Mouse (Mus musculus) inflammation-experienced regulatory T-cells (primary cell): ENCODE results near the gene Ube2d2b. TPM values are rescaled to one million over a fixed set of nuclear protein-coding genes. Genes with fewer than 3 reads are reported as not detected.

Experiments
- polyA plus RNA-seq, 2 experiments: library from polyadenylated mRNA; unstranded; fragments of 100-300 nt; shearing (Covaris generic); gene quantifications; one replicate each; pipeline ENCODE4 v1.2.1; 2017

Ube2d2b gene
- polyA plus RNA-seq: under 1 TPM; 0.30 to 0.39 TPM

DNA sequence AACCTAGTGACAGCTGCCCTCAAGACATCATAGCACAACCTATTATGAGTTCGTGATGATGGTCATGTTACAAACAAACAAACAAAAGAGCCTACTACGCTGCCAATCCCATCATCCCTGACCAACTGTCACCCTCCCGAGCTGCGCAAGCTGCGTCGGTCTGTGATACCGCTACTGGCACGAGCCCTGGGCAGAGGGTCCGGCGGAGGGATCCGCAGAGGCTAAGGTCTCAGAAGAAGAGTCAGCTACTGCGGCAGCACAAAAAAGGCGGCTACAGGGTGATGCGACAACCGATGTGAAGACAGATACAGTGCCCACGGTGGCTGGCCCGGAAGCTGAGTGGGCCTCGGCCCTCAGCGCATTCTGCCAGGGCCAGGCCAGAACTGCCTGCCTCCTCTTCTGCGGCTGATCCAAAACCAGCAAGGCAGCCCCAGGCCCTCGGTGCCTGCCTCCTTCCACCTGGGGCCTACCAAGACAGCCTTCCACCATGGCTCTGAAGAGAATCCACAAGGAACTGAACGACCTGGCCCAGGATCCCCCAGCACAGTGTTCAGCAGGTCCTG is at the start of gene Ube2d2b:
TSS of gene Ube2d2b (plus strand) at position 102 of the 563 bp plus-strand sequence.

DNA sequence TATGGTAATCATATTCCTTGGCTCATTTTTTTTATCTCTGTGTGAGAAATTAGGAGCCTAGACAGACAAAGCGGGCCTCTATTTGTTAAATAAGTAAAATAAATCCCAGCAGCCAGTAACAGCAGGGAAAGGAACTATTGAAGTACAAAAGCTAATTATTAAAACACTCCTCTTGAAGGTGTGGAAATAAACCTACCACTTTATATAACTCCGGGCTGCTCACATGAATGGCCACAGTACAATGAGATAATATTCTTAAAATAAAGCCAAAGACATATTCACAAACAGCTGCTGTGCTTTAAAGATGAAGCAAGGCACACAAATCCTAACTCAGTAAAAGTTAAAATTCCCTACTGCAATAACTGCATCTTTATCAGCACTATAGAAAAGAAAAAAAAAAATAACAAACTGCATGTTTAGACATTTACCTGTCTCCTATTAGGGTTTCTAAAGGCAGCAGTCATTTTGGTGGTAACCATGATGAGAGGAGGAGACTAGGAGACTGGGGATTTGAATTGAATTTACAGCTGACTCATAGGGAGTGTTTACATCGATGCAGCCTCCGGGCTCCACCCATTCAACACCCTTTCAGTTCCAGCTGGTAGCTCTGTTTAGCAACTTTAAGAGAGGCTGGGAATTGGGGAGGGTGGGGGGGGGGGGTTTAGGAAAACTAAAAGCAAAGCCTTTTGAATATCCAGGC is 44.8 kb downstream of the Ube2d2b start, which contains the start of gene Evi5:
TSS of gene Evi5 (minus strand) at position 547 of the 700 bp plus-strand sequence.

Other genes with a start within 250 kb of the Ube2d2b start
- gene Rpap2, start 232.7 kb upstream of the Ube2d2b start, polyA plus RNA-seq: 10 to 100 TPM; 18.7 to 32.7 TPM
- gene Glmn, start 232.2 kb upstream of the Ube2d2b start, polyA plus RNA-seq: 10 to 100 TPM; 11.3 to 20.0 TPM
- gene Gfi1, start 104.1 kb upstream of the Ube2d2b start, polyA plus RNA-seq: 10 to 100 TPM; 26.7 to 32.2 TPM
- gene Evi5, start 45.0 kb downstream of the Ube2d2b start, polyA plus RNA-seq: 1 to 10 TPM; 4.8 to 6.8 TPM
- gene Rpl5, start 70.4 kb downstream of the Ube2d2b start, polyA plus RNA-seq: 10 to 100 TPM; 15.6 to 16.4 TPM
- gene Fam69a, start 157.0 kb downstream of the Ube2d2b start, polyA plus RNA-seq: 10 to 100 TPM; 58.3 to 85.5 TPM
- gene Mtf2, start 235.6 kb downstream of the Ube2d2b start, polyA plus RNA-seq: 10 to 100 TPM; 83.2 to 93.8 TPM